Comparison of ENCODE assay signal across 35 mouse cellular contexts in genomic region chr13:112135777-112136176, GRCm38 (mm10).
"Had no signal": no experiment of that assay in that cellular context is flagged by ENCODE, and none has a peak within 500 bp of the region (broad histone marks: within the 10 kb centered on the region; RNA-seq: fewer than 3 reads in every experiment).

No protein-coding gene starts in this region.

- H3K4me2 ChIP-seq: heart, embryonic 11.5 days; heart, embryonic 12.5 days; heart, embryonic 13.5 days; heart, embryonic 15.5 days; hindbrain, embryonic 12.5 days; hindbrain, embryonic 13.5 days; hindbrain, embryonic 14.5 days; hindbrain, embryonic 15.5 days; intestine, embryonic 15.5 days; kidney, embryonic 15.5 days had no signal

- DNase-seq: heart, postnatal 10 days; heart, postnatal 14 days; heart, postnatal 36 days; heart, postnatal 4 days; kidney, adult 11 months; kidney, adult 18-20 months; kidney, adult 2 months; kidney, adult 8-10 months; kidney, adult 9 months; kidney, postnatal 10 days; kidney, postnatal 14 days; kidney, postnatal 25 days; kidney, postnatal 36 days; kidney, postnatal 4 days; layer of hippocampus, adult 9-11 months; layer of hippocampus, postnatal 36 days had no signal

- H3K4me1 ChIP-seq: heart, embryonic 10.5 days; heart, embryonic 15.5 days; intestine, embryonic 15.5 days had no signal

- H3K27ac ChIP-seq: heart, embryonic 10.5 days; heart, embryonic 13.5 days; heart, embryonic 15.5 days; hindbrain, embryonic 10.5 days; hindbrain, embryonic 12.5 days; hindbrain, embryonic 13.5 days; hindbrain, embryonic 14.5 days; hindbrain, embryonic 15.5 days; hindbrain, postnatal 0 days; intestine, embryonic 15.5 days; kidney, embryonic 15.5 days; kidney, postnatal 0 days; layer of hippocampus, adult 2 months had no signal

- H3K9me3 ChIP-seq: heart, embryonic 10.5 days; heart, embryonic 12.5 days; heart, embryonic 13.5 days; heart, embryonic 15.5 days; hindbrain, embryonic 10.5 days; hindbrain, embryonic 12.5 days; hindbrain, embryonic 13.5 days; hindbrain, embryonic 15.5 days; intestine, embryonic 15.5 days; kidney, embryonic 15.5 days had no signal

- H3K36me3 ChIP-seq: heart, embryonic 10.5 days; heart, embryonic 12.5 days; heart, embryonic 13.5 days; heart, embryonic 15.5 days; hindbrain, embryonic 10.5 days; hindbrain, embryonic 12.5 days; hindbrain, embryonic 13.5 days; hindbrain, embryonic 15.5 days; intestine, embryonic 15.5 days; kidney, embryonic 15.5 days had no signal

- H3K4me3 ChIP-seq: heart, embryonic 10.5 days; heart, embryonic 12.5 days; heart, embryonic 13.5 days; heart, embryonic 15.5 days; hindbrain, embryonic 10.5 days; hindbrain, embryonic 12.5 days; hindbrain, embryonic 13.5 days; hindbrain, embryonic 15.5 days; intestine, embryonic 15.5 days; kidney, embryonic 15.5 days; layer of hippocampus, adult 2 months had no signal

- ATAC-seq: hindbrain, embryonic 16.5 days; hindbrain, postnatal 0 days; inflammation-experienced regulatory T-cells, adult 6 months; intestine, embryonic 15.5 days; intestine, embryonic 16.5 days; intestine, postnatal 0 days had no signal

- H3K9ac ChIP-seq: heart, embryonic 12.5 days; heart, embryonic 13.5 days; heart, embryonic 15.5 days; hindbrain, embryonic 12.5 days; hindbrain, embryonic 13.5 days; hindbrain, embryonic 14.5 days; hindbrain, embryonic 15.5 days; intestine, embryonic 15.5 days; kidney, embryonic 15.5 days had no signal

- H3K27me3 ChIP-seq: heart, embryonic 12.5 days; heart, embryonic 13.5 days; heart, embryonic 15.5 days; hindbrain, embryonic 12.5 days; hindbrain, embryonic 13.5 days; hindbrain, embryonic 15.5 days; intestine, embryonic 15.5 days; kidney, embryonic 15.5 days had no signal
